Mouse (Mus musculus) right cerebral cortex, postnatal 14 days (tissue): ENCODE measurements at regions not wholly inside any gene's neighbourhood (a gene's known extent, or its start where the extent isn't known, plus 50 kb on each side); places are given as distances from the start of the nearest gene placed in this dataset.
A peak's percentile ranks its signal among the peaks of the same experiment; 100 is the strongest.

ENCODE experiments used
- DNase-seq: peaks from one replicate; pipeline ENCODE4 v3.0.0; 2022

GRCm38 (mm10) chr7:55332028-55332427 lies 435.9 kb upstream of the Siglech start:
- DNase-seq, result no peak

- DNase-seq, result peak; percentile 4
Observed at GRCm38 (mm10) chr7:55339879-55340278, 428.1 kb upstream of the Siglech start.
